Mouse (Mus musculus): Measurements from ENCODE around the gene Kndc1. TPM values are rescaled to one million over a fixed set of nuclear protein-coding genes. Genes with fewer than 3 reads are reported as not detected.

The Kndc1 gene
- polyA plus RNA-seq, 1 experiment from 2014 or later, result 7.2 TPM

- H3K36me3 ChIP-seq, result peaks cover 29% of the 10 kb centered on the region
- H3K4me1 ChIP-seq (replicated peaks), result no peaks in the 10 kb centered on the region
- ATAC-seq, result no peak
- 75% methylated on average over 5 of the region's 5 CpGs for WGBS
- H3K4me2 ChIP-seq (replicated peaks), result no peak overlapping the region
- no peaks in the 10 kb centered on the region for H3K27me3 ChIP-seq
- no peak overlapping the region for H3K9ac ChIP-seq (replicated peaks)
- H3K9me3 ChIP-seq, result no peaks in the 10 kb centered on the region
- H3K4me3 ChIP-seq (replicated peaks), result no peak overlapping the region
- no peak overlapping the region for H3K27ac ChIP-seq
These were observed 16.4 kb upstream of the Kndc1 start for GRCm38 (mm10) chr7:139878122-139878521.

GRCm38 (mm10) chr7:139878621-139879020 lies 15.9 kb upstream of the Kndc1 start:
- Histone ChIP-seq H3K27ac (no peak overlapping the region), H3K4me2 (replicated peaks) (no peak overlapping the region), H3K4me1 (replicated peaks) (no peaks in the 10 kb centered on the region), H3K36me3 (peaks cover 29% of the 10 kb centered on the region), H3K9me3 (no peaks in the 10 kb centered on the region), H3K4me3 (replicated peaks) (no peak overlapping the region), H3K27me3 (no peaks in the 10 kb centered on the region), H3K9ac (replicated peaks) (no peak overlapping the region)
- WGBS, result 77% methylated on average over 6 of the region's 6 CpGs
- ATAC-seq, result no peak

- Histone ChIP-seq H3K36me3 (no peaks in the 10 kb centered on the region), H3K9me3 (no peaks in the 10 kb centered on the region), H3K27me3 (no peaks in the 10 kb centered on the region), H3K4me2 (replicated peaks) (no peak overlapping the region), H3K4me3 (replicated peaks) (no peak overlapping the region), H3K4me1 (replicated peaks) (no peaks in the 10 kb centered on the region), H3K27ac (no peak overlapping the region), H3K9ac (replicated peaks) (no peak overlapping the region)
- 81% methylated on average over 4 of the region's 4 CpGs for WGBS
- no peak for ATAC-seq
These were observed 11.0 kb upstream of the Kndc1 start for GRCm38 (mm10) chr7:139883545-139883944.

- WGBS, result 83% methylated on average over 5 of the region's 5 CpGs
- Histone ChIP-seq H3K4me2 (replicated peaks) (no peak overlapping the region), H3K9me3 (no peaks in the 10 kb centered on the region), H3K4me3 (replicated peaks) (no peak overlapping the region), H3K4me1 (replicated peaks) (peaks cover 20% of the 10 kb centered on the region), H3K27ac (no peak overlapping the region), H3K27me3 (peaks cover 45% of the 10 kb centered on the region), H3K36me3 (no peaks in the 10 kb centered on the region), H3K9ac (replicated peaks) (no peak overlapping the region)
- ATAC-seq, result no peak
These were observed 2.7 kb upstream of the Kndc1 start for GRCm38 (mm10) chr7:139891779-139892178.

- Histone ChIP-seq H3K4me3 (replicated peaks) (no peak overlapping the region), H3K4me1 (replicated peaks) (peaks cover 20% of the 10 kb centered on the region), H3K9me3 (no peaks in the 10 kb centered on the region), H3K27ac (no peak overlapping the region), H3K36me3 (no peaks in the 10 kb centered on the region), H3K27me3 (peaks cover 53% of the 10 kb centered on the region), H3K4me2 (replicated peaks) (0 out of 2 replicates have a peak overlapping the region, but pooled peaks have one; percentile 77), H3K9ac (replicated peaks) (no peak overlapping the region)
- no peak for ATAC-seq
- 79% methylated on average over 7 of the region's 7 CpGs for WGBS
These were observed 1.8 kb downstream of the Kndc1 start for GRCm38 (mm10) chr7:139896271-139896670.

- peaks cover 53% of the 10 kb centered on the region for H3K27me3 ChIP-seq
- no peak for ATAC-seq
These were observed 2.3 kb downstream of the Kndc1 start for GRCm38 (mm10) chr7:139896796-139897195.

GRCm38 (mm10) chr7:139898606-139899005 lies 4.1 kb downstream of the Kndc1 start:
- H3K27ac ChIP-seq, result no peak overlapping the region
- no peak for ATAC-seq
- 82% methylated on average over 2 of the region's 2 CpGs for WGBS
- H3K9ac ChIP-seq (replicated peaks), result no peak overlapping the region
- peaks cover 20% of the 10 kb centered on the region for H3K4me1 ChIP-seq (replicated peaks)
- H3K4me2 ChIP-seq (replicated peaks), result no peak overlapping the region
- no peaks in the 10 kb centered on the region for H3K36me3 ChIP-seq
- H3K4me3 ChIP-seq (replicated peaks), result no peak overlapping the region
- H3K27me3 ChIP-seq, result peaks cover 41% of the 10 kb centered on the region
- no peaks in the 10 kb centered on the region for H3K9me3 ChIP-seq

More at GRCm38 (mm10) chr7:139896796-139897195, 2.3 kb downstream of the Kndc1 start:
- WGBS, result 86% methylated on average over 7 of the region's 7 CpGs
- H3K4me2 ChIP-seq (replicated peaks), result no peak overlapping the region
- H3K9ac ChIP-seq (replicated peaks), result no peak overlapping the region
- H3K27ac ChIP-seq, result no peak overlapping the region
- no peaks in the 10 kb centered on the region for H3K36me3 ChIP-seq
- no peak overlapping the region for H3K4me3 ChIP-seq (replicated peaks)
- no peaks in the 10 kb centered on the region for H3K9me3 ChIP-seq
- H3K4me1 ChIP-seq (replicated peaks), result peaks cover 20% of the 10 kb centered on the region

- WGBS, result 85% methylated on average over 7 of the region's 7 CpGs
- H3K4me2 ChIP-seq (replicated peaks), result no peak overlapping the region
- no peak overlapping the region for H3K4me3 ChIP-seq (replicated peaks)
- H3K27me3 ChIP-seq, result peaks cover 32% of the 10 kb centered on the region
- peaks cover 17% of the 10 kb centered on the region for H3K4me1 ChIP-seq (replicated peaks)
- ATAC-seq, result no peak
- H3K27ac ChIP-seq, result no peak overlapping the region
- H3K9ac ChIP-seq (replicated peaks), result no peak overlapping the region
- no peaks in the 10 kb centered on the region for H3K36me3 ChIP-seq
- H3K9me3 ChIP-seq, result no peaks in the 10 kb centered on the region
These were observed 5.0 kb downstream of the Kndc1 start for GRCm38 (mm10) chr7:139899505-139899904.

- no peak overlapping the region for H3K9ac ChIP-seq (replicated peaks)
- no peak overlapping the region for H3K27ac ChIP-seq
- H3K4me1 ChIP-seq (replicated peaks), result peaks cover 16% of the 10 kb centered on the region
- H3K36me3 ChIP-seq, result no peaks in the 10 kb centered on the region
- H3K9me3 ChIP-seq, result no peaks in the 10 kb centered on the region
- no peak overlapping the region for H3K4me3 ChIP-seq (replicated peaks)
- no peak overlapping the region for H3K4me2 ChIP-seq (replicated peaks)
- no peak for ATAC-seq
- H3K27me3 ChIP-seq, result peaks cover 23% of the 10 kb centered on the region
- WGBS, result 96% methylated on average over 7 of the region's 7 CpGs
These were observed 6.0 kb downstream of the Kndc1 start for GRCm38 (mm10) chr7:139900456-139900855.

- H3K27ac ChIP-seq, result no peak overlapping the region
- H3K4me1 ChIP-seq (replicated peaks), result peaks cover 17% of the 10 kb centered on the region
- ATAC-seq, result no peak
- no peak overlapping the region for H3K9ac ChIP-seq (replicated peaks)
- 87% methylated on average over 6 of the region's 6 CpGs for WGBS
- peaks cover 18% of the 10 kb centered on the region for H3K27me3 ChIP-seq
- H3K36me3 ChIP-seq, result no peaks in the 10 kb centered on the region
- H3K4me3 ChIP-seq (replicated peaks), result no peak overlapping the region
- H3K4me2 ChIP-seq (replicated peaks), result no peak overlapping the region
- no peaks in the 10 kb centered on the region for H3K9me3 ChIP-seq
These were observed 6.4 kb downstream of the Kndc1 start for GRCm38 (mm10) chr7:139900896-139901295.

- H3K4me2 ChIP-seq (replicated peaks), result no peak overlapping the region
- H3K4me1 ChIP-seq (replicated peaks), result peaks cover 14% of the 10 kb centered on the region
- H3K27ac ChIP-seq, result no peak overlapping the region
- 57% methylated on average over 1 of the region's 1 CpGs for WGBS
- H3K9ac ChIP-seq (replicated peaks), result no peak overlapping the region
- no peaks in the 10 kb centered on the region for H3K9me3 ChIP-seq
- no peaks in the 10 kb centered on the region for H3K36me3 ChIP-seq
- no peak for ATAC-seq
- H3K27me3 ChIP-seq, result peaks cover 14% of the 10 kb centered on the region
- H3K4me3 ChIP-seq (replicated peaks), result no peak overlapping the region
These were observed 7.5 kb downstream of the Kndc1 start for GRCm38 (mm10) chr7:139901981-139902380.

- Histone ChIP-seq H3K4me2 (replicated peaks) (peak overlapping the region; percentile 27; the same call in 1 of the 2 replicates), H3K4me1 (replicated peaks) (peaks cover 38% of the 10 kb centered on the region), H3K36me3 (no peaks in the 10 kb centered on the region), H3K27ac (no peak overlapping the region), H3K4me3 (replicated peaks) (no peak overlapping the region), H3K9me3 (no peaks in the 10 kb centered on the region), H3K9ac (replicated peaks) (no peak overlapping the region), H3K27me3 (peaks cover 8% of the 10 kb centered on the region)
- no peak for ATAC-seq
- WGBS, result 24% methylated on average over 6 of the region's 6 CpGs
These were observed 10.8 kb downstream of the Kndc1 start for GRCm38 (mm10) chr7:139905261-139905660.

GRCm38 (mm10) chr7:139905661-139906060 lies 11.2 kb downstream of the Kndc1 start:
- no peak overlapping the region for H3K4me3 ChIP-seq (replicated peaks)
- H3K27me3 ChIP-seq, result peaks cover 10% of the 10 kb centered on the region
- H3K9ac ChIP-seq (replicated peaks), result no peak overlapping the region
- H3K4me1 ChIP-seq (replicated peaks), result peaks cover 39% of the 10 kb centered on the region
- H3K9me3 ChIP-seq, result no peaks in the 10 kb centered on the region
- H3K27ac ChIP-seq, result no peak overlapping the region
- peak overlapping the region; percentile 27; the same call in 1 of the 2 replicates for H3K4me2 ChIP-seq (replicated peaks)
- 7% methylated on average over 6 of the region's 6 CpGs for WGBS
- no peak for ATAC-seq
- H3K36me3 ChIP-seq, result no peaks in the 10 kb centered on the region
